ENCODE assay signal across 8 mouse cellular contexts in the genomic region with DNA sequence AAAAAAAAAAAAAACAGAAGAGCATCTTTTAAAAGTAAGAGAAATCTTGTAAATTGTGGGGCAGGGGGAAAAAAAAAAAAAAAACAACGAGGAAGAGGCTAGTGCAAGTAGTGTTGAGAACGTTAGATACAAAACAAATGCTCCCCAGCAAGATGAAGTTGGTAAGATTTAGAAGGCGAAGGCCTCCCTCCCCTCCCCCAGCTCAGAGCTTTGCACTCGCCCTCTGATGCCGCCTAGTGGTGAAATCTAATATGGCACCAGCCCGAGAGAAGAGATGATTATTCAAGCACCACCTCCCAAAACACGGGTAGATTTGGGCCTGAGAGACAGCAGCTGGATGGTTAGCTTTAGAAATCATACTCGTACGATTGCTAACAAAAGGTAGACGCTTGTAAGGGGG. TPM values are rescaled to one million over a fixed set of nuclear protein-coding genes. Genes with fewer than 3 reads are reported as not detected.
A peak's percentile ranks its signal among the peaks of the same experiment; 100 is the strongest.
DNase-seq lines count a peak whose midpoint lies in the region; ATAC-seq and TF ChIP-seq lines count a peak whose summit lies in the region.

No protein-coding gene starts in this region.

- no peak for TF ChIP-seq POLR2A in ES-Bruce4 (IDR thresholded peaks at IDR 0.05; ENCODE audit: insufficient read depth, low read length)
- no peak for TF ChIP-seq POLR2A in liver, adult 2 months (IDR thresholded peaks at IDR 0.05; ENCODE audit: extremely low read depth, insufficient read depth, low read length)

- peak overlapping the region; percentile 2; the same call in 1 of the 2 replicates for H3K4me3 ChIP-seq in ES-Bruce4 (ENCODE audit: low read depth, low read length)
- no peak overlapping the region for H3K4me3 ChIP-seq in forebrain, embryonic 11.5 days (ENCODE audit: low read depth, low read length)
- no peak overlapping the region for H3K4me3 ChIP-seq in heart, embryonic 13.5 days
- no peak overlapping the region for H3K4me3 ChIP-seq in kidney, embryonic 16.5 days (ENCODE audit: low read length)
- H3K4me3 ChIP-seq in liver, adult 2 months (ENCODE audit: insufficient read depth, low read depth, low read length) = no peak overlapping the region
- H3K4me3 ChIP-seq in neural tube, embryonic 12.5 days = no peak overlapping the region

- 3% methylated on average over 10 of the region's 10 CpGs for WGBS in forebrain, embryonic 11.5 days
- WGBS in heart, embryonic 13.5 days = 3% methylated on average over 10 of the region's 10 CpGs
- 4% methylated on average over 10 of the region's 10 CpGs for WGBS in kidney, embryonic 16.5 days
- WGBS in liver, adult 2 months = 4% methylated on average over 10 of the region's 10 CpGs
- whole genome bisulfite sequencing in neural tube, embryonic 12.5 days = 4% methylated on average over 10 of the region's 10 CpGs

- no peaks in the 10 kb centered on the region for H3K9me3 ChIP-seq in ES-Bruce4 (replicated peaks; ENCODE audit: control insufficient read depth, insufficient read depth, low read length, poor library complexity, severe bottlenecking)
- no peaks in the 10 kb centered on the region for H3K9me3 ChIP-seq in forebrain, embryonic 11.5 days (ENCODE audit: control insufficient read depth, low read length)
- no peaks in the 10 kb centered on the region for H3K9me3 ChIP-seq in heart, embryonic 13.5 days
- peaks cover under 1% of the 10 kb centered on the region; the same call in 1 of the 2 replicates for H3K9me3 ChIP-seq in kidney, embryonic 16.5 days (ENCODE audit: low read length)
- no peaks in the 10 kb centered on the region for H3K9me3 ChIP-seq in neural tube, embryonic 12.5 days

- H3K27me3 ChIP-seq in ES-Bruce4 (ENCODE audit: control insufficient read depth, insufficient read depth, low read length, poor library complexity, severe bottlenecking) = no peaks in the 10 kb centered on the region
- H3K27me3 ChIP-seq in forebrain, embryonic 11.5 days (ENCODE audit: control insufficient read depth, insufficient read depth, low read length) = no peaks in the 10 kb centered on the region
- H3K27me3 ChIP-seq in heart, embryonic 13.5 days (replicated peaks) = no peaks in the 10 kb centered on the region
- H3K27me3 ChIP-seq in kidney, embryonic 16.5 days (ENCODE audit: insufficient read depth, low read length) = no peaks in the 10 kb centered on the region
- no peaks in the 10 kb centered on the region for H3K27me3 ChIP-seq in liver, adult 2 months (ENCODE audit: control insufficient read depth, insufficient read depth, low read length)
- no peaks in the 10 kb centered on the region for H3K27me3 ChIP-seq in neural tube, embryonic 12.5 days (replicated peaks)

- no peak overlapping the region for H3K27ac ChIP-seq in ES-Bruce4 (ENCODE audit: insufficient read depth, low read length)
- H3K27ac ChIP-seq in forebrain, embryonic 11.5 days (ENCODE audit: low read depth, low read length) = no peak overlapping the region
- H3K27ac ChIP-seq in heart, embryonic 13.5 days (replicated peaks) = no peak overlapping the region
- H3K27ac ChIP-seq in kidney, embryonic 16.5 days (ENCODE audit: low read length) = no peak overlapping the region
- H3K27ac ChIP-seq in liver, adult 2 months (replicated peaks; ENCODE audit: insufficient read depth, low read depth, low read length) = no peak overlapping the region
- H3K27ac ChIP-seq in neural tube, embryonic 12.5 days = no peak overlapping the region

- H3K79me2 ChIP-seq in liver, adult 2 months (ENCODE audit: control insufficient read depth, insufficient read depth, low read length) = no peaks in the 10 kb centered on the region

- TF ChIP-seq CTCF in ES-Bruce4 (IDR thresholded peaks at IDR 0.05; ENCODE audit: low read depth, low read length) = peak; percentile 79
- peak; percentile 84 for TF ChIP-seq CTCF in liver, adult 2 months (IDR thresholded peaks at IDR 0.05; ENCODE audit: low read depth, low read length)

- no peak overlapping the region for H3K4me2 ChIP-seq in forebrain, embryonic 11.5 days (ENCODE audit: low read depth, low read length, severe bottlenecking)
- H3K4me2 ChIP-seq in heart, embryonic 13.5 days = peak overlapping the region; percentile 46
- H3K4me2 ChIP-seq in kidney, embryonic 16.5 days (replicated peaks; ENCODE audit: low read depth, low read length) = peak overlapping the region; percentile 30; the same call in 1 of the 2 replicates
- H3K4me2 ChIP-seq in neural tube, embryonic 12.5 days (replicated peaks) = peak overlapping the region; percentile 27; the same call in 1 of the 2 replicates

- 0 out of 2 replicates have a peak overlapping the region, but pooled peaks have one; percentile 2 for H3K9ac ChIP-seq in ES-Bruce4 (ENCODE audit: low read depth, poor library complexity, severe bottlenecking)
- H3K9ac ChIP-seq in forebrain, embryonic 11.5 days (ENCODE audit: low read length) = no peak overlapping the region
- peak overlapping the region; percentile 59; the same call in 1 of the 2 replicates for H3K9ac ChIP-seq in heart, embryonic 13.5 days
- 0 out of 2 replicates have a peak overlapping the region, but pooled peaks have one; percentile 19 for H3K9ac ChIP-seq in kidney, embryonic 16.5 days (replicated peaks; ENCODE audit: low read length)
- H3K9ac ChIP-seq in liver, adult 2 months (ENCODE audit: low read depth, low read length) = no peak overlapping the region
- no peak overlapping the region for H3K9ac ChIP-seq in neural tube, embryonic 12.5 days

- no peaks in the 10 kb centered on the region for H3K36me3 ChIP-seq in ES-Bruce4 (ENCODE audit: control insufficient read depth, insufficient read depth, low read length, poor library complexity, severe bottlenecking)
- no peaks in the 10 kb centered on the region for H3K36me3 ChIP-seq in forebrain, embryonic 11.5 days (ENCODE audit: control insufficient read depth, insufficient read depth, low read length)
- no peaks in the 10 kb centered on the region for H3K36me3 ChIP-seq in heart, embryonic 13.5 days
- no peaks in the 10 kb centered on the region for H3K36me3 ChIP-seq in kidney, embryonic 16.5 days (ENCODE audit: insufficient read depth, low read length)
- no peaks in the 10 kb centered on the region for H3K36me3 ChIP-seq in liver, adult 2 months (ENCODE audit: control insufficient read depth, insufficient read depth, low read length)
- H3K36me3 ChIP-seq in neural tube, embryonic 12.5 days = no peaks in the 10 kb centered on the region

- no peaks in the 10 kb centered on the region for H3K4me1 ChIP-seq in ES-Bruce4 (ENCODE audit: control insufficient read depth, insufficient read depth, low read length)
- H3K4me1 ChIP-seq in forebrain, embryonic 11.5 days (replicated peaks; ENCODE audit: control insufficient read depth, insufficient read depth, low read length) = peaks cover 6% of the 10 kb centered on the region; the same call in 1 of the 2 replicates
- peaks cover 16% of the 10 kb centered on the region for H3K4me1 ChIP-seq in heart, embryonic 13.5 days
- H3K4me1 ChIP-seq in kidney, embryonic 16.5 days (ENCODE audit: insufficient read depth, low read length) = peaks cover 13% of the 10 kb centered on the region
- no peaks in the 10 kb centered on the region for H3K4me1 ChIP-seq in liver, adult 2 months (ENCODE audit: control insufficient read depth, insufficient read depth, low read length)
- peaks cover 16% of the 10 kb centered on the region for H3K4me1 ChIP-seq in neural tube, embryonic 12.5 days

- peak; percentile 70 for DNase-seq in brain, embryonic 18.5 days (ENCODE audit: low read depth, low spot score)
- DNase-seq in forebrain, embryonic 11.5 days (ENCODE audit: low spot score) = peak; percentile 90
- DNase-seq in liver, adult 2 months (ENCODE audit: extremely low read depth, low read depth, low spot score) = peak; percentile 29
- DNase-seq in thymus, postnatal 0 days (ENCODE audit: low spot score) = peak; percentile 33

- no peak for TF ChIP-seq EP300 in ES-Bruce4 (IDR thresholded peaks at IDR 0.05; ENCODE audit: insufficient read depth, low read depth, low read length)

- 0 out of 2 replicates have a peak, but pooled peaks have one; percentile 21 for ATAC-seq in forebrain, embryonic 11.5 days (replicated peaks; ENCODE audit: low FRiP score)
- no peak for ATAC-seq in heart, embryonic 13.5 days (ENCODE audit: extremely low read depth, insufficient number of reproducible peaks, low FRiP score, low TSS enrichment)
- ATAC-seq in kidney, embryonic 16.5 days (ENCODE audit: low FRiP score, low TSS enrichment) = no peak
- ATAC-seq in neural tube, embryonic 12.5 days (ENCODE audit: low FRiP score, low read depth) = no peak

RNA-seq across cellular contexts. Expression of gene Prickle2, which starts 22.1 kb away (rescaled TPM):
- 2.4 and 3.3 TPM in 2 replicates for polyA plus RNA-seq in ES-Bruce4 (2011; ENCODE audit: insufficient read depth, insufficient read length, low read depth, missing spikeins)
- 4.0 and 4.1 TPM in 2 replicates for polyA plus RNA-seq in forebrain, embryonic 11.5 days (2014; fragmentation: Nextera tagmentation; extraction: Ambion mirVana)
- polyA plus RNA-seq in heart, embryonic 13.5 days (2015; fragmentation: Nextera tagmentation; extraction: Ambion mirVana) = 5.2 and 5.4 TPM in 2 replicates
- polyA plus RNA-seq in kidney, embryonic 16.5 days (2015; fragmentation: Nextera tagmentation; extraction: Ambion mirVana) = 6.5 and 7.9 TPM in 2 replicates
- 1.1 and 1.6 TPM in 2 replicates for total RNA-seq in liver, adult 2 months (2014; rRNA removed)
- 0.27 and 0.42 TPM in 2 replicates for polyA plus RNA-seq in liver, adult 2 months (2012; rRNA removed)
- 9.4 and 11.7 TPM in 2 replicates for polyA plus RNA-seq in neural tube, embryonic 12.5 days (2016; fragmentation: Nextera tagmentation; extraction: Ambion mirVana)
- 0.13 and 0.33 TPM in 2 replicates for polyA plus RNA-seq in thymus, postnatal 0 days (2015; fragmentation: Nextera tagmentation; extraction: Ambion mirVana)

Comparison
In these comparisons a context has a peak if more than half of its experiments do, and no peak if none do; other contexts are left out.
1. H3K9ac ChIP-seq: peak in ES-Bruce4 (single experiment), heart, embryonic 13.5 days (single experiment) and kidney, embryonic 16.5 days (single experiment); none in forebrain, embryonic 11.5 days (single experiment), liver, adult 2 months (single experiment) and neural tube, embryonic 12.5 days (single experiment).
2. DNase-seq: peak in every context shown above with its lines; median percentile 90 in forebrain, embryonic 11.5 days; 70 in brain, embryonic 18.5 days; 33 in thymus, postnatal 0 days; 29 in liver, adult 2 months.